Mouse (Mus musculus): ENCODE measurements around the gene Car11.

Car11 gene

GRCm38 (mm10) chr7:45692364-45692763, 7.3 kb upstream of the Car11 start:
- no peak for DNase-seq (ENCODE audit: low spot score)

DNA sequence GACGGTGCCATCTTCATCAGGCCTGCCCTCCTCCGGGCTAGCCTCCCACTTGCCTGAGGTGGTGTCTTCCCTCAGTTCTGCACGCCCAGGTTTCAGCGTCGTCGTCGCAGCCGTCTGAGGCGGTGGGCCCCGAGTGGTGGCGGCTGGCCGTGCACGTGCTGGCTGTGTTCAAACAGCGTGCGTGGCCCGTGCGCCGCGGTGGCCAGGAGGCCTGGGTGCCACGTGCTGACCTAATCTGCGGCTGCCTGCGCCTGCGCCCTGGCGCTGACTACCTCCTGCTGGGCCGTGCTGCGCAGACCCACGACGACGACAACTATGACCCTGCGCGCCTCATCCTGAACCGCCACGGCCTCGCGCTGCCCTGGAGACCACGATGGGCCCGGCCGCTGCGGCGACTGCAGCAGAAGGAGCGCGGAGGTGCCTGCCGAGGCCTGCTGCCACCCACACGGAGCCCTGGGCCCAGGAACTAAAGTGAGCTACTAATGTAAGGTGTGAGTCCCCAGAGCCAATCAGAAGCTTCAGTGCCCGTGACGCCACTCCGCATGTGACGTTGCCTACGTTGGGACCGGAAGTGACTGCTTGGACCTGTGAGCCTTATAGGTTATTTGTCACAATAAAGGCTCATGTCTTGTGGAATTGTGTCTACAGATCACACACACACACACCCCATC, 5.6 kb upstream of the Car11 start, which contains the start of gene Sec1:
Gene Sec1, minus strand, starts transcription at position 482 of the 671 bp plus-strand sequence.
- DNase-seq (ENCODE audit: low spot score), result no peak

- no peak for DNase-seq (ENCODE audit: low spot score)
These were observed 4.5 kb upstream of the Car11 start for GRCm38 (mm10) chr7:45695098-45695497.

GRCm38 (mm10) chr7:45697894-45698293, 1.7 kb upstream of the Car11 start:
- DNase-seq (ENCODE audit: low spot score), result no peak

- DNase-seq (ENCODE audit: low spot score), result no peak
These were observed 815 bp downstream of the Car11 start for GRCm38 (mm10) chr7:45700301-45701015.

DNA sequence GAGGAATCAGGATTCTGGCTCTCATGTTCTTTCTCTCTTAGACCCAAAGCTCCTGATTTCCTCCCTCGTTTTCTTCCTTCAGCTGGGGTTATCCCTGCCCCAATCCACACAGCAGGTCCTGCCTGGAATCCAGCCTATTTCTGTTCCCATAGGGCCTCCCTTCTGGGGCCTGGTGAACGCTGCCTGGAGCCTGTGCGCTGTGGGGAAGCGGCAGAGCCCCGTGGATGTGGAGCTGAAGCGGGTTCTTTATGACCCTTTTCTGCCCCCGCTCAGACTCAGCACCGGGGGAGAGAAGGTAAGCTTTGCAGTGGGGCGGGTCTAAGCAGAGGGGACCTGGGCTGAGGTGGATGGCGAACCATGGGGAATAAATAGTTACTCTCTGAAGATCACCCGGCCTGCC, 1.4 kb downstream of the Car11 start:
- no peak for DNase-seq (ENCODE audit: low spot score)

DNA sequence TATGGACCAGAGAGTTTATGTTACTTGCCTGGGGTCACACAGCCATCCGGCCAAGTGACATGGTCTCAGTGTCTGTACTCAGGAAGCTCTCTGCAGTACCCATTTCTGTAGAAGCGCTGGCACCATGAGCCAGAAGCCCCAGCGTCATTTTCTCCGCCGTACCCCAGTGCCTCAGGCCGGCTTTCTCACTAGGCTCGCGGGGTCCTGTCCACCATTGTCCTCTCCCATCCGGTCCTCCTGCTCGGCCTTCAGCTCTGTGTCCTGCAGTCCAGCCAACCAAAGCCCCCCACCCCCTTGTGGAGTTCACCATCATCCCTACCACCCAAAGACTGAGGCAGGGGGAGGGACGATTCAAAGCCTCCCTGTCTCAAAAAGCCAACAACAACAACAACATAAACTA, 2.0 kb downstream of the Car11 start:
- DNase-seq (ENCODE audit: low spot score), result no peak

DNA sequence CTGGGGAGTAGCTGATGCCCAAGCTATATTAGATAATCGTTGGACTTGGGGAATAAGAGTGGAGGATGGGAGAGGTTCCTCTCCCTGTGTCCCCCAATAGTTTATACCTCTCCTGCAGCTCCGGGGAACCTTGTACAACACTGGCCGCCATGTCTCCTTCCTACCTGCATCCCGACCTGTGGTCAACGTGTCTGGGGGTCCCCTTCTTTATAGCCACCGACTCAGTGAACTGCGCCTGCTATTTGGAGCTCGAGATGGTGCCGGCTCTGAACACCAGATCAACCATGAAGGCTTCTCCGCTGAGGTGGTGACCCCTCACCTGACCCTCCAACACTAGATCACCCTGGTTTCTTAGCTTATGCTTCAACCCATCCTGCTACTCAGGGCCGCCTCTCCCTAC, 2.7 kb downstream of the Car11 start:
- DNase-seq (ENCODE audit: low spot score), result no peak

GRCm38 (mm10) chr7:45702809-45703520, 3.3 kb downstream of the Car11 start:
- no peak for DNase-seq (ENCODE audit: low spot score)

DNA sequence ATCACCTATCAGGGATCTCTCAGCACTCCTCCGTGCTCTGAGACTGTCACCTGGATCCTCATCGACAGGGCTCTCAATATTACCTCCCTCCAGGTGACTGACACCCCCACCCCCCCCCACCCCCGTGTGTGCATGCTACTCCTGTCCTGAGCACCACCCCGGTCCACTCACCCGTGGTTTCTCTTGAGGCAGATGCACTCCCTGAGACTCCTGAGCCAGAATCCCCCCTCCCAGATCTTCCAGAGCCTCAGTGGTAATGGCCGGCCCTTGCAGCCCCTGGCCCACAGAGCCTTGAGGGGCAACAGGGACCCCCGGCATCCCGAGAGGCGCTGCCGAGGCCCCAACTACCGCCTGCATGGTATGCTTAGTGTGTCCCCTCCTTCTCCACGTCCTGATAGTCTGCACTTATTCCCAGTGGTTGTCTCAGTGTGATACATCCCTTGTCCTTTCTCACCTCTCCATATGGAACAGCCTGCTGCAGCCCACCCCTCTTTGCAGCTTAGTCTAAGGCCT, 3.9 kb downstream of the Car11 start:
- no peak for DNase-seq (ENCODE audit: low spot score)

DNA sequence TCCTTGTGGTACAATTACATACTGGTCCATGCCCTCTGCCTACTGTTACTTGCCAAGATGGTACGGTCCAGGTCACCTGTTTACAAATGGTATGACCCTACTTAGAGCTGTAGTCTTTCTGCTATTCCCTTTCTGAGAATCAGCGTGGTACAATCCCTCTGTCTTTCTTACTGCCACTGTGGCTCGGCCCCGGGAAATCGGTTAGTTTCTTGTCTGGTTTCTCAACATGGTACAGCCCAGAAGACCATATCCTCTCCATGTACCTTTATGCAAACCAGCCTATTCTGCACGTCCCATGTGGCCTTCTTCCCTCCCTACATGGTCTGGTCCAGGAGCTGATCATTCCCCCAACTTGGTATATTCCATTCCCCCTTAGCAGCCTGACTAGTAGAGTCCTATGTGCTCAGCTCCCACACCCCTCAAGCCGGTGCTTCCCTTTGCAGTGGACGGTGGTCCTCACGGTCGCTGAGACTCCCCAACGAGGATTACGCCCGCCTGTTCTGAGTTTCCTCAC, 4.5 kb downstream of the Car11 start:
- no peak for DNase-seq (ENCODE audit: low spot score)

GRCm38 (mm10) chr7:45704730-45705442, 5.2 kb downstream of the Car11 start, which contains the start of gene Dbp:
Gene Dbp, plus strand, starts transcription at chr7:45705088.
- peak; percentile 92 for DNase-seq (ENCODE audit: low spot score)

DNA sequence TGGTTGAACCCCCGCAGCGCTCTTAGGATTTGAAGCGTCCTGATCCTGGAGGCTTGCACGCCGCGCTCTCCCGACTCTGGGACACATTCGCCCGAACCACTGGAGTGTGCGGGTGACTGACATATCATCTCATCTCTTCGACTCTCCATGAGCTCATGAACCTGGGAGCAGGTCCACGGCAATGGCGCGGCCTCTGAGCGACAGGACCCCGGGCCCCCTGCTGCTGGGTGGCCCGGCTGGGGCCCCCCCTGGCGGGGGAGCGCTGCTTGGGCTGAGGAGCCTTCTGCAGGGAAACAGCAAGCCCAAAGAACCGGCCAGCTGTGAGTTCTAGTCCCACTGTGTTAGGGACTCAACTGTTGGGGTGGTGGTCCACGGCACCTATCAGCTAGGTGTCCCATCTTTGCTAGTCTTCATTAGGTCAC, 5.8 kb downstream of the Car11 start:
- no peak for DNase-seq (ENCODE audit: low spot score)

DNA sequence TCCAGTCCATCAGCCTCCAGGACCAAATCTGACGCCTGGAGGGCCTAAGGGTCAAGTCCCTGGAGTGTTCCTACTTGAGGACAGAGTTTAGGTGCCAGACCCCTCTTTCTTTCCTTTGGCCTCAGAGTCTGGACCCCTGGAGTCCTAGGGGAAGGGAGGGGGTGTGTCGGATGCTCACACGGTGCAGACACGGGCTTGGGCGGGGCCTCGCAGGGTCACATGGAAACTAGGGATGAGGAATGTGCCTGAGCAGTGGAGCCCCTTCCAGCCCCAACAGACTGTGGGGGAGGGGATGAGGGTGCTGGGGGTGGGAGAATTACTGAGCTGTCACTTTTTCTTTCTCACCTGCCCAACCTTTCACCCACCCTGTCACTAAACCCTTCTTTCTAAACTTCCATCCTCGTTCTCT, 6.2 kb downstream of the Car11 start:
- DNase-seq (ENCODE audit: low spot score), result no peak

DNA sequence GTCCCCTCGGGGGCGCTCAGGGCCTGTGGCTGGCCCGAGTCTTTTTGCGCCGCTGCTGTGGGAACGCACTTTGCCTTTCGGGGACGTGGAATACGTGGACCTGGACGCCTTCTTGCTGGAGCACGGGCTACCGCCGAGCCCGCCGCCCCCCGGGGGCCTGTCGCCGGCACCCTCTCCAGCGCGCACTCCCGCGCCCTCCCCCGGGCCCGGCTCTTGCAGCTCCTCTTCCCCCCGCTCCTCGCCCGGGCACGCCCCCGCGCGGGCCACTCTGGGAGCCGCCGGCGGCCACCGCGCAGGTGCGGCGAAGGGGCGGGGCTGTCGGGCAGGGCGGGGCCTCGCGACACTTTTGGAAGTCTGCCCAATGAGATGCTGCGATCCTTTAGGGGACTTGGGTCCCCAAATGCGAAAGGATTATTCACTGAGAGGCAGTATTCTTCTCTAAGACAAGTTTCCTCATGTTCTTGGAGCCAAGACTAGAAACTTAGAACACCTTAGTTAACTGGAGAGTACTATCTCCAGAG, 7.1 kb downstream of the Car11 start:
- peak; percentile 79 for DNase-seq (ENCODE audit: low spot score)

DNA sequence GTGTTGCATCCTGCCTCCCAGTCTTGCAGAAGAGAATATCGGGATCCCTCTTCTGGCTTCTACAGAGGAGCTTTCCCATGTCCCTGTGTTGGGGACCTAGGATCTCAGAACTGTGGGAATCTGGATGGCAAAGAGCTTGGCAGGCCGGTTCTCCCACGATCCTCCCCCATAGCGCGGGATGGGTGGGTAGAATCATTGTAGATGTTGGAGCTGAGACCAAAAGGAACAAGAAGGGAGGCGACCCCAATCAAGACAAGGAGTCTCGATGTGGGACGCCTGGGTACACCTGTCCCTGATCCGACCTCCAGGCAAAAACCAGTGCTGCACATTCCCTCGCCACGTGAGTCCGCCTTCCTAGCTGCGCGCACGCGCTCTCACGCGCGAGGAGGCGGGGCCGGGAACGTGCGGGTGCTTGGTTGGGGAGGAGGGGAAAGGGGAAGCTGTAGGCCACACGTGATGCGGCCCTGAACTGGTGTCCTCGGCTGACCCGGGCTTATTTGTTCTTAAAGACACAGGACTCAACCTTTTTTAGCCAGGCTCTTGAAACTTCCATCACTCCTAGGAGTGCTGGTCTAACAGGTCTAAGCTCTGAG, 7.8 kb downstream of the Car11 start:
- DNase-seq (ENCODE audit: low spot score), result peak; percentile 88

- DNase-seq (ENCODE audit: low spot score), result no peak
These were observed 8.6 kb downstream of the Car11 start for GRCm38 (mm10) chr7:45708221-45708761.

DNA sequence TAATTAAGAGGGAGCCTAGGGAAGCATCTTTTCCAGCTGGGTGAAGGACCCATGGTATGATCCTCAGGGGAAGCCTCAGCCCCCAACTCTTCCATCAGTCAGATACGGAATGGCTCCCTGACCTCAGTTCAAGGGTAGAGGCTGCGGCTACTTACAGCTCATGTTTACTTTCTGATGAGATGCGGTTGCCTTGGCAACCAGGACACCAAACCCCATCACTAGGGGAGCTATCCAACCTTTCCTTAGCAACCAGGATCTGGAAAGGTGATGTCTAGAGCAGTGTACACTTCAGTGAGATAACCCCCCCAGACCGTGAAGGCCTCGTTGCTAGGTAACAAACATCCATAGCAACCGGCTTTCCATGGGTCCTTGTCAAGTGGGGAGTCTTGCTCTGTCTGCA, 9.4 kb downstream of the Car11 start:
- no peak for DNase-seq (ENCODE audit: low spot score)

DNA sequence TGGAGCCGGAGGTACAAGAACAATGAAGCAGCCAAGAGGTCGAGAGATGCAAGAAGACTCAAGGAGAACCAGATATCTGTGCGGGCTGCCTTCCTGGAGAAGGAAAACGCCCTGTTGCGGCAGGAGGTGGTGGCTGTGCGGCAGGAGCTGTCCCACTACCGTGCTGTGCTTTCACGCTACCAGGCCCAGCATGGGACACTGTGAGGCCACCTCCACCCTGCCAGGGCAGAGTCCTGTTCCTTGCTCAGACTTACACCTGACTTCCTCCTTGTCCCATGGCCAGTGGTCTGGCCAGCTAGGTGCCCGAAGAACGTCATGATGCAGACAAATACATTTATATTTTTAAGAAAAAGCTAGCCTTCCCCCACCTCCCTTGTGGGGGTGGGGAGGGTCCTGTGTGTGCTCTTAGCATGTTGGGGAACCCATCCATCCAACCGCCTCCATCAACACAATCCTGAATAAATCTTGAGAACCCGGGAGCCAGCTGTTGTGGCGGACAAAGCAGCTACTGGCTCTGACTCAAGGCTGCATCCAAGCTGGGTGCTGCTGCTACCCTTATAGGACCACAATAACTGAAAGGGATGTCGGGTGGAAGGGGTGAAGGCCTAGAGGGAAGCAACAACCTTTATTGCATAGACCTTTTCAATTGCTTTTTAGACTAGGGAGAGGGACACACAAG, 10.2 kb downstream of the Car11 start:
- DNase-seq (ENCODE audit: low spot score), result no peak

GRCm38 (mm10) chr7:45710477-45711191, 11.0 kb downstream of the Car11 start:
- no peak for DNase-seq (ENCODE audit: low spot score)

Data from urinary bladder, postnatal 10 days (tissue).